Mouse (Mus musculus) ovary, postnatal 36 days (tissue): ENCODE data around the gene Fpr-rs3.

ENCODE experiments used
- DNase-seq: peaks from one replicate; pipeline ENCODE4 v3.0.0; 2022; ENCODE audit warnings: low spot score, mixed read lengths

The Fpr-rs3 gene

GRCm38 (mm10) chr17:20624777-20625176 lies at the start of gene Fpr-rs3:
Fpr-rs3 (minus strand) TSS chr17:20624877.
- no peak for DNase-seq

GRCm38 (mm10) chr17:20596323-20596722 lies 28.4 kb downstream of the Fpr-rs3 start, which contains the start of gene Vmn2r110:
Vmn2r110 (minus strand) TSS chr17:20596423.
- DNase-seq, result no peak
